Comparison of ENCODE assay signal across 12 mouse cellular contexts in the genomic region with DNA sequence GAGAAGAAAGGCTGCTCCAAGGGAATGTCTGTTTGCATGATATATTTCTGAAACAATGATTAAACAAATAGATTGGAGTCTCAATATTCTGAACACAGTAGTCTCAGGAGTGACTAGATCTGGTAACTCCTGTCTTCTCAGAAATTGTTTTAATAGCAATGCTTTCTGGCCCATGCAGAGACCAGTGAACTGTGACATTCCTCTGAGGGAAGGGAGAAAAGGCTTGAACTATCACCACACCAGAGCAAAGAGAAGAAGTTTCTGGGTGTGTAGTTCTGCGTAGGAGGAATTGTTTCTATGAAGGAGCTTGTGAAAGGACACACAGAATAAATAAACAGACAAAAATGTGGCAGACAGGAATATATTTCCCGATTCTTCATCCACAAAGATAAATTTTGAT.
"Had no signal": no experiment of that assay in that cellular context is flagged by ENCODE, and none has a peak within 500 bp of the region (broad histone marks: within the 10 kb centered on the region; RNA-seq: fewer than 3 reads in every experiment).

No protein-coding gene starts in this region.

- DNase-seq: kidney, adult 9 months; left cerebral cortex, postnatal 4 days; liver, postnatal 0 days; midbrain, embryonic 14.5 days; thymus, adult 18-20 months; thymus, postnatal 36 days had no signal

- H3K36me3 ChIP-seq: limb, embryonic 12.5 days; limb, embryonic 15.5 days had no signal

- H3K4me3 ChIP-seq: limb, embryonic 12.5 days; limb, embryonic 15.5 days had no signal

- H3K9ac ChIP-seq: limb, embryonic 12.5 days; limb, embryonic 15.5 days; liver, embryonic 14.5 days; liver, postnatal 0 days had no signal

- H3K4me2 ChIP-seq: limb, embryonic 12.5 days; limb, embryonic 15.5 days; liver, embryonic 11.5 days; midbrain, embryonic 11.5 days had no signal

- H3K27ac ChIP-seq: limb, embryonic 12.5 days; limb, embryonic 15.5 days; liver, embryonic 14.5 days had no signal

- H3K4me1 ChIP-seq: limb, embryonic 12.5 days; limb, embryonic 15.5 days had no signal

- H3K9me3 ChIP-seq: limb, embryonic 12.5 days; limb, embryonic 15.5 days had no signal

- H3K27me3 ChIP-seq: limb, embryonic 12.5 days; limb, embryonic 15.5 days had no signal

- ATAC-seq: intestine, postnatal 0 days; liver, postnatal 0 days had no signal
